Mouse (Mus musculus) kidney, embryonic 15.5 days (tissue): ENCODE results near the gene Phkb. TPM values are rescaled to one million over a fixed set of nuclear protein-coding genes. Genes with fewer than 3 reads are reported as not detected.

Experiments
- ATAC-seq: fragments of 200-750 bp; cut with Nextera tagmentation; replicated peaks from 2 replicates; pipeline ENCODE4 v1.8.0; 2017; ENCODE audit warnings: moderate TSS enrichment; ENCODE audit not compliant: low FRiP score
- H3K27ac ChIP-seq: fragments of 300-500 bp; sonication (generic); 2 replicates; pipeline ENCODE4 v1.5.1; 2015; ENCODE audit warnings: mild to moderate bottlenecking, inconsistent platforms
- H3K27me3 ChIP-seq: fragments of 300-500 bp; sonication (generic); 2 replicates; pipeline ENCODE4 v1.6.1; 2015; ENCODE audit warnings: inconsistent platforms
- H3K36me3 ChIP-seq: fragments of 300-500 bp; sonication (generic); 2 replicates; pipeline ENCODE4 v1.6.1; 2015; ENCODE audit warnings: inconsistent platforms
- H3K4me1 ChIP-seq: fragments of 300-500 bp; sonication (generic); 2 replicates; pipeline ENCODE4 v1.6.1; 2015; ENCODE audit warnings: inconsistent platforms
- H3K4me2 ChIP-seq: fragments of 300-500 bp; sonication (generic); 2 replicates; pipeline ENCODE4 v1.6.1; 2015; ENCODE audit warnings: moderate library complexity, mild to moderate bottlenecking, inconsistent platforms
- H3K4me3 ChIP-seq: fragments of 300-500 bp; sonication (generic); replicated peaks from 2 replicates; pipeline ENCODE4 v1.5.1; 2015; ENCODE audit warnings: mild to moderate bottlenecking, inconsistent platforms
- H3K9ac ChIP-seq: fragments of 300-500 bp; sonication (generic); 2 replicates; pipeline ENCODE4 v1.6.1; 2015; ENCODE audit warnings: mild to moderate bottlenecking, inconsistent platforms
- H3K9me3 ChIP-seq: fragments of 300-500 bp; sonication (generic); replicated peaks from 2 replicates; pipeline ENCODE4 v1.6.1; 2016; ENCODE audit warnings: inconsistent platforms
- WGBS: fragments of 180-500 bp; shearing (Covaris S2); methylation state at CpG from one replicate; pipeline ENCODE4 v1.1.7; 2015; ENCODE audit warnings: mixed read lengths; 5-methylcytosine and 5-hydroxymethylcytosine counted together
- polyA plus RNA-seq: library from polyadenylated mRNA; unstranded; fragments of >200 nt; fragmentation: Nextera tagmentation; extraction: Ambion mirVana; gene quantifications from 2 replicates; pipeline ENCODE4 v1.2.1, GENCODE M21; 2015

The Phkb gene
- polyA plus RNA-seq, 1 experiment from 2014 or later: 55.0 TPM

DNA sequence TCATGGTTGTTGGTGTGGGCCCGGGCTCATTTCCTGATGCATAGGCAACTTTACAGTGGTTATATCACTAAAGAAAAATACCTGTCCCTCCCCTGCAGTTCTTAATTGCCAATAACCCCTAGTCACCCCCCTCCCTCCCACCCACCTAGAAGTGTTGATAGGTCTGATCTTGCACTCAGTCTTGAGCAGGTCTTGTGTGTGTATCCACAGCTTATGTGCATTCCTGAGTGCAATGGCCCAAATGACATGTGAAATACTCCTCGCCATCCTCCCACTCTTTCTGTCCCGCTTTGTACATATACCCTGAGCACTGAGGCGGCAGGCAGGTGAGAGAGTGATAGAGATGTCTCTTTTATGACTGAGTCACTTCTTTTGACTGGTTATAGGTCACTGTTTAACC lies 119.1 kb downstream of the Phkb start:
- H3K9me3 ChIP-seq: no peaks in the 10 kb centered on the region
- H3K36me3 ChIP-seq: peaks cover 7% of the 10 kb centered on the region
- no peak overlapping the region for H3K4me3 ChIP-seq
- H3K27me3 ChIP-seq: no peaks in the 10 kb centered on the region
- no peak overlapping the region for H3K9ac ChIP-seq
- H3K4me2 ChIP-seq: no peak overlapping the region
- no peaks in the 10 kb centered on the region for H3K4me1 ChIP-seq
- peak; percentile 91 for ATAC-seq
- H3K27ac ChIP-seq: no peak overlapping the region
- WGBS: 52% methylated on average over 4 of the region's 4 CpGs

DNA sequence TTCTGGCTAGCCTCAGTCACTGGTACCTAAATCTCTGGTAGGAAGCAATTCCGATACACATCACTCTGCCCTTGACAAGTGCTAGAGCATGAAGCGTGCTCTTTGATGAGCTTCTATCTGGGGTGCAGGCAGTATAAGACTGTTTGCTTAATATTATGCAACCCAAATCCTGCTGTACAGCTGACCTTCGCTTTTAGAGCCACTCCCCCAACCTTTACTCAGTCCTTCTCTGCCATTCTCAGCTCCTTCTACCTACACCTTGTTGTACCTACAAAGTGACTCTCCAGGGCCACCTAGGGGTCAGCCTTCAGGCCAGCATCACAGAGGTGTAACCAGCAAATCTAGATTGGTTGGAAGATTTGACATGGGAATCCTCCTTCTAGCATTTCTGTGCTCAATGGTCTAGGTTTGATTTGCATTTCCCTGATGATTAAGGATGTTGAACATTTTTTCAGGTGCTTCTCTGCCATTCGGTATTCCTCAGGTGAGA lies 136.9 kb downstream of the Phkb start:
- Histone ChIP-seq H3K9me3 (no peaks in the 10 kb centered on the region), H3K27ac (no peak overlapping the region), H3K4me2 (no peak overlapping the region), H3K4me1 (no peaks in the 10 kb centered on the region), H3K9ac (no peak overlapping the region), H3K27me3 (no peaks in the 10 kb centered on the region), H3K4me3 (no peak overlapping the region), H3K36me3 (peaks cover 9% of the 10 kb centered on the region)
- WGBS: 96% methylated on average over 4 of the region's 4 CpGs
- ATAC-seq: no peak

DNA sequence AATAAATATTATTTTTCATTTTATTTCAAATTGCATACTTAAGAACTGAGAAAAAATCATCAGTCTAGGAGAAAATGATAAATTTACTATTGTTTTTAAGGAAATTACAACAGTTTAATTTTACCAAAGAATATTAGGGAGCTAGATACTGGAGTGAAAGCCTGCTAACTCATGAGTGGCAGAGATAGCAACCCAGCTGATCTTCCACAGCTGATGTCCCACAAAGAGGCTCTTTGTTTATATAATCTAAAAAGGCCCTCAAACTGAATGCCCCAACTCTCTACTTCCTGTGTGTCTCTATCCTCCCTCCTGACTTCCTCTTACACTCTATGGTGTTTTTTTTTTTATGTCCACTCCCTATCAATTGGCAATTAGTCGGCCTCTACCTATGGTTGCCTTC lies 152.2 kb downstream of the Phkb start:
- no peak overlapping the region for H3K27ac ChIP-seq
- no peak overlapping the region for H3K4me2 ChIP-seq
- no peaks in the 10 kb centered on the region for H3K27me3 ChIP-seq
- 89% methylated on average over 1 of the region's 1 CpGs for WGBS
- ATAC-seq: no peak
- no peaks in the 10 kb centered on the region for H3K4me1 ChIP-seq
- H3K36me3 ChIP-seq: no peaks in the 10 kb centered on the region
- H3K9me3 ChIP-seq: no peaks in the 10 kb centered on the region
- no peak overlapping the region for H3K4me3 ChIP-seq
- no peak overlapping the region for H3K9ac ChIP-seq

DNA sequence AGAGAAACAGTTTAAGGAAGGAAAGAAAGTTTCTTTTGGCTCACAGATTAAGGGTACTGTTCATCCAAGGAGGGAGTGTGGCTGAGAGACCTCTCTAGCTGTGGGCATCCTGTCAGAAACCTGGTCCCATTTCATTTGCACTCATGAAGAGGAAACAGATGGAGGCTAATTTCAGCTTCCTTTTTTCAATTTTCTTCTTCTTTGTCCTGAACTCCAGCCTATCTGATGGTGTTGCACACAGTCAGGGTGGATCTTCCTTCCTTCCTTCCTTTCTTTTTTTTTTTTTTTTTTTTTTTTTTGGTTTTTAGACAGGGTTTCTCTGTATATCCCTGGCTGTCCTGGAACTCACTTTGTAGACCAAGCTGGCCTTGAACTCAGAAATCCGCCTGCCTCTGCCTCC lies 152.9 kb downstream of the Phkb start:
- Histone ChIP-seq H3K9me3 (no peaks in the 10 kb centered on the region), H3K36me3 (no peaks in the 10 kb centered on the region), H3K4me3 (no peak overlapping the region), H3K4me1 (no peaks in the 10 kb centered on the region), H3K9ac (no peak overlapping the region), H3K27me3 (no peaks in the 10 kb centered on the region), H3K4me2 (no peak overlapping the region), H3K27ac (no peak overlapping the region)
- ATAC-seq: no peak
- 100% methylated on average over 1 of the region's 1 CpGs for WGBS

DNA sequence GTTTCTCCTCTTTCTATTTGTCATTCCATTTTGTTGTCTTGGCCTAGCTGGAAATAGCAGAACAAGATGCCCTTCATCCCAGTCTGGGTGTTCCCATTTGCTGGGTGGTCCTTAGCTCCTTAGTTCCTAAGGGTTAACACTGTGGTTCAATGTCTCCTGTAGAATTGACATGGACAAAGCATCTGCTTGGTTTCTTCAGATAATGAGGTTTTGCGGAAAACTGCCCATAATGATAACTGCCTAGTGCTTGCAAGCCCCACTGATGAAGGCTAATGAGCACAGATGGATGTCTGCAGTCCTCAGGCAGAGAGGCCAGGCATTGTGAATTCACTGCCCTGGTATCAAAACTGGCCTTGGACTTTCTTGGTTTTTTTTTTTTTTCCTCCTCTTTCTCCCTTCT lies 155.2 kb downstream of the Phkb start:
- 88% methylated on average over 1 of the region's 1 CpGs for WGBS
- Histone ChIP-seq H3K4me3 (no peak overlapping the region), H3K4me1 (no peaks in the 10 kb centered on the region), H3K27ac (no peak overlapping the region), H3K4me2 (no peak overlapping the region), H3K9ac (no peak overlapping the region), H3K9me3 (no peaks in the 10 kb centered on the region), H3K27me3 (no peaks in the 10 kb centered on the region), H3K36me3 (no peaks in the 10 kb centered on the region)
- ATAC-seq: no peak

DNA sequence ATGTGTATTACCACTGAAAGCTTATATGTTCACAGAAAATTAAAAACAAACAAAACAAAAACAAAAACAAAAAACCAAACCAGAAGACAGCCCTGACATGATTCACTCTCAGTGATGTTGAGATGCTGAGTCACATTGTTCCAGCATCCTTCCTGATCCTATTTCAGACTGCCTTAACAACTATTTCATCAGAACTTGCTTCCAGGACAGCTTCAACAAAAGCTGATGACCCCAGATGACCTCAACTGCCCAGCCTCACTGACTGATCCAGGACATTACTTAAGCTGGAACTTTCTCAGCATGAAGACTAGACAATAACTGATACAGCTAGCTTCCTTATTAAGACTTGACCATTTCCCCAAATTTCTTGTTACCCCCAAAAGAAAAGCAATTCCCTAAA lies 165.7 kb downstream of the Phkb start:
- Histone ChIP-seq H3K36me3 (no peaks in the 10 kb centered on the region), H3K9me3 (no peaks in the 10 kb centered on the region), H3K27me3 (no peaks in the 10 kb centered on the region), H3K27ac (no peak overlapping the region), H3K4me1 (peaks cover 4% of the 10 kb centered on the region; the same call in 1 of the 2 replicates), H3K4me2 (no peak overlapping the region), H3K9ac (no peak overlapping the region), H3K4me3 (no peak overlapping the region)
- ATAC-seq: no peak

DNA sequence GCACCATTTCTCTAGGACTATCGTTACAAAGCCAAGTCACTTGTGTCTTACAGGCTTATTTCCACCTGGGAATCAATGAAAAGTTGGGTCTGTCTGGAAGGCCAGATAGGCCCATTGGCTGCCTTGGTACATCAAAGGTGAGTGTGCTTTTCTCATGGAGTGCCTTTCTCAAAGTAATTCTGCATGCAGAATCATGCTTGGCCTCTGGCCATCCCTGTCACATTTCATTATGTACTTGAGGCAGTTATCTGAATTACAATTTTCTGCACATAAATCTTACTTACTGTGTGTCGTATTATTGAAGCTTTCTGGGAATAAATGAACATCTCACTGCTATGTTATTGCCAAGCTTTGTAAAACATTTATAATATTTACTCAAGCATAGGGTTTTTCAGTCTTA lies 176.0 kb downstream of the Phkb start:
- Histone ChIP-seq H3K4me3 (no peak overlapping the region), H3K36me3 (peaks cover 15% of the 10 kb centered on the region), H3K27ac (no peak overlapping the region), H3K27me3 (no peaks in the 10 kb centered on the region), H3K4me1 (no peaks in the 10 kb centered on the region), H3K9ac (no peak overlapping the region), H3K4me2 (no peak overlapping the region), H3K9me3 (no peaks in the 10 kb centered on the region)
- no peak for ATAC-seq
- 78% methylated on average over 2 of the region's 2 CpGs for WGBS

DNA sequence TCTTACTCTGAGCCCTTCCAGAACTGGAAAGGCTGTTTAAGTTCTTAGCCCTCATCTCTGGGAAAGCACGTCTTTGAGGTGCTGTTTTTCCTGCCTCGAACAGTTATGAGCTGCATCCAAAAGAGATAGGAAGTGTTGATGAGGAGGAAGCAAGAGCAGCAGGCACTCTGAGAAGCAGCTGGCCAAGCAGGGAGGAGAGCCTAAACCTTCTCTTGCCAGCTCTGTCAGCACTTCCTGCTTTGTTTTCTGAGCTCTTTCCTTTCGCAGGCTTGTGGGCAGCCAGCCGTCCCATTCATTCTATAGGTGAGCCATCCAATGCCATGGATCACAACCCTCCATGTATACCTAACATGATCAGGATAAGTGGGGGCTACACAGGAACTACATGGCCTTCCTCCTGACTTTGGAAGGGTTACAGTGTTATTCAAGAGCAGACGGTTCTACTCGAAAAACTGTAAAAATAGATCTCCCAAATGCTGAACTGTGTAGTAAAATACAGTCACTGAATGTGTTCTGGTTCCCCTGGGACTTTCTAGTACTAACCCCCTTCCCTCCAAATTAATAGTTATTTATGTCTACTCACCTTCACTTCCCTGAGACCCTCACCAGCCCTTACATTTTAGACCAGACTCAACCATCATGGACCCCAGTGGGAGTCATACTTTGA lies 188.0 kb downstream of the Phkb start:
- H3K9ac ChIP-seq: no peak overlapping the region
- WGBS: 56% methylated on average over 6 of the region's 6 CpGs
- ATAC-seq: no peak
- H3K36me3 ChIP-seq: peaks cover 26% of the 10 kb centered on the region
- H3K4me2 ChIP-seq: no peak overlapping the region
- H3K9me3 ChIP-seq: no peaks in the 10 kb centered on the region
- H3K27me3 ChIP-seq: no peaks in the 10 kb centered on the region
- H3K27ac ChIP-seq: 0 out of 2 replicates have a peak overlapping the region, but pooled peaks have one; percentile 32
- 0 out of 2 replicates have a peak, but pooled peaks cover 3% of the 10 kb centered on the region for H3K4me1 ChIP-seq
- H3K4me3 ChIP-seq: no peak overlapping the region

DNA sequence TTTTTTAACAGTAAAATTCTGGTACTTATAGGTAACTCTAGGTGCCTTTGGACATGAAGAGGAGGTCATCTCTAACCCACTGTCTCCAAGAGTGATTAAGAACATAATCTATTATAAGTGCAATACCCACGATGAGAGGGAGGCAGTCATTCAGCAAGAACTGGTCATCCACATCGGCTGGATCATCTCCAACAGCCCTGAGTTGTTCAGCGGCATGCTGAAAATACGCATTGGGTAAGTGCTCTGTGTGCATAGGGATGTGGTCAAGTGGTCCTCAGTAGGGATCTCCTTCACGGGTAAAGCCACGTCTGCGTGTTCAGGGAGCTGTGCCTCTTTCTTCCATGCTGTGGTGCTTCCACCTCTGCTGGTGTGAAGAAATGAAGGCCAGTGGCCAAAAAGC lies 188.7 kb downstream of the Phkb start:
- 0 out of 2 replicates have a peak, but pooled peaks cover 3% of the 10 kb centered on the region for H3K4me1 ChIP-seq
- no peaks in the 10 kb centered on the region for H3K27me3 ChIP-seq
- peaks cover 26% of the 10 kb centered on the region for H3K36me3 ChIP-seq
- 86% methylated on average over 7 of the region's 7 CpGs for WGBS
- no peak overlapping the region for H3K9ac ChIP-seq
- no peak for ATAC-seq
- no peak overlapping the region for H3K27ac ChIP-seq
- no peak overlapping the region for H3K4me2 ChIP-seq
- no peaks in the 10 kb centered on the region for H3K9me3 ChIP-seq
- no peak overlapping the region for H3K4me3 ChIP-seq

DNA sequence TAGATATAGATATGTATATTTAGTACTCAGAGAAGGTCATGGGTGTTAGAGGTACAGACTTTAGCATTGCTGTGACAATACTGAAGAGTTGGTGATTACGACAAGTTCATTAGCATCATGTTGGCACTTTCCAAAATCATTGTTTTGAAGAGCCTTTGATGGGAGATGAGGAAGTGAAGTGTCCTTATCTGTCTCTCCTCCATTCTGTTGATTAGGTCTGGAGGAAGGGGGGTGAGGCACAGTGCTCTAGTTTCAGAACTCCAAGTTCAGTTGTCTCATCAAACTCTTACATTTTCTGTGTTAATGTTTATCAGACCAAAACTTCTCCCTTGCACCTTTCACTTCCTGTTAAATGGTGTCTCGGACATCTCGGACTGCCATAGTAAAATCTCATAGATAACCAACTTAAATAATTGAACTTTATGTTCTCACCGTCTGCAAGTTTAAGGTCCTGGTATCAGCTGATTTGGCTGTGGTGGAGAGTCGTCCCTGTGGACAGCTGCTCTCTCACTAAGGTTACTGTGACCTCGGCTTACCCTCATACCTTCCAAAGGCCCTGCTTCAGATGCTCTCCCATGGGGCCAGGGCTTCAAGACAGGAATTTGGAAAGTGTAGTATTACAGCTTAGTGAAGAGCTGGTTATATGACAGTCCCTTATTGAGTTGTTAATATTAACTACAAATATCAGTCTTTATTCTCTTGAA lies 194.1 kb downstream of the Phkb start:
- no peaks in the 10 kb centered on the region for H3K27me3 ChIP-seq
- no peaks in the 10 kb centered on the region for H3K9me3 ChIP-seq
- no peak overlapping the region for H3K4me3 ChIP-seq
- ATAC-seq: no peak
- no peaks in the 10 kb centered on the region for H3K4me1 ChIP-seq
- H3K4me2 ChIP-seq: no peak overlapping the region
- WGBS: 77% methylated on average over 6 of the region's 6 CpGs
- peaks cover 28% of the 10 kb centered on the region for H3K36me3 ChIP-seq
- H3K9ac ChIP-seq: no peak overlapping the region
- H3K27ac ChIP-seq: no peak overlapping the region

DNA sequence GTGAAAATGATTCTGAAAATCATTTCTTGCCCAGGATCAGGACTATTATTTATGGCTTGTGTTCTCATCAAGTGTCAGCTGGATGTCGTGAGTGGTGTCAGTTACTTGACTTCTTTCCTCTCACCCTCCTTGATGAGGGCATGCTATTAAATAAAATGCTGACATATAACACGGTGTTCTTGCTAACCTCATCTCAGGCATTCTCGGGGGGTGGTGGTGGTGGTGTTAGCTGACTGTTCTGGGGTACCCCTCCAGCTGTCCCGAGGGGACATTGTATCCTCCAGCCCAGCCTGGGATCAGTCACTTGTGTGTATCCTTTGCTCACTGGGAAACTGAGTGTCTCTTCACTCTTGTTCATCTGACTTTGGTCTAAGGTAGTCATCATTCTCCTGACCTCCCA lies 194.6 kb downstream of the Phkb start:
- Histone ChIP-seq H3K9ac (no peak overlapping the region), H3K27me3 (no peaks in the 10 kb centered on the region), H3K27ac (no peak overlapping the region), H3K9me3 (no peaks in the 10 kb centered on the region), H3K4me2 (no peak overlapping the region), H3K4me3 (no peak overlapping the region), H3K36me3 (peaks cover 28% of the 10 kb centered on the region), H3K4me1 (no peaks in the 10 kb centered on the region)
- ATAC-seq: no peak
- 81% methylated on average over 4 of the region's 4 CpGs for WGBS

DNA sequence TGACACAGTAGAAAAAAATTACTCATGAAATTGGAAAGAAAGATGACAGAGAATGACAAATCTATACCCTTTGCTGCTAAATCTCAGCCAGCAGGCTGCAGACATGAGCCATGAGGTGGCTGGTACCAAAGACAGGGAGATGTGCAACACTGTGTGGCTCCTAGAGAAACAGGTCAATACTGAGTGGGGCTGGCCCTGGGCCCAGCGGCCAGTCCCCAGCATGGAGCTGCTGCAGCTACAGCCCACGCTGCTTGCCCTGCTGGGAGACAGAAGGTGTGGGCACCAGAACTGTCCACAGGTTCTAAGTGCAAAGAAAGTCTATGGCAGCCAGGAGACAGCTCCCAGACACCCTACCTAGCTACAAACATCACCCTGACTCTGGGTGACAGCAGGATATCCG lies 197.7 kb downstream of the Phkb start:
- Histone ChIP-seq H3K4me2 (no peak overlapping the region), H3K27ac (no peak overlapping the region), H3K4me1 (no peaks in the 10 kb centered on the region), H3K36me3 (peaks cover 11% of the 10 kb centered on the region), H3K9me3 (no peaks in the 10 kb centered on the region), H3K9ac (no peak overlapping the region), H3K4me3 (no peak overlapping the region), H3K27me3 (no peaks in the 10 kb centered on the region)
- 88% methylated on average over 3 of the region's 3 CpGs for WGBS
- no peak for ATAC-seq
